Comparison of ENCODE assay signal across 32 mouse cellular contexts in genomic region chr16:36460426-36460825, GRCm38 (mm10). TPM values are rescaled to one million over a fixed set of nuclear protein-coding genes. Genes with fewer than 3 reads are reported as not detected.
DNase-seq lines count a peak whose midpoint lies in the region; ATAC-seq and TF ChIP-seq lines count a peak whose summit lies in the region.
"Had no signal": no experiment of that assay in that cellular context is flagged by ENCODE, and none has a peak within 500 bp of the region (broad histone marks: within the 10 kb centered on the region; RNA-seq: fewer than 3 reads in every experiment).

No protein-coding gene starts in this region.

- H3K36me3 ChIP-seq in forebrain, embryonic 14.5 days (ENCODE audit: control insufficient read depth, insufficient read depth, low read length) = no peaks in the 10 kb centered on the region
- no peaks in the 10 kb centered on the region for H3K36me3 ChIP-seq in forebrain, embryonic 16.5 days (ENCODE audit: control insufficient read depth, insufficient read depth)
- H3K36me3 ChIP-seq in midbrain, embryonic 11.5 days (ENCODE audit: control insufficient read depth, insufficient read depth, low read length) = no peaks in the 10 kb centered on the region
- no peaks in the 10 kb centered on the region for H3K36me3 ChIP-seq in midbrain, embryonic 16.5 days (ENCODE audit: control insufficient read depth, insufficient read depth, low read length)
- H3K36me3 ChIP-seq in midbrain, postnatal 0 days (ENCODE audit: insufficient read depth, low read length) = no peaks in the 10 kb centered on the region
- H3K36me3 ChIP-seq: embryonic facial prominence, embryonic 15.5 days; heart, embryonic 10.5 days; kidney, embryonic 15.5 days; liver, embryonic 15.5 days; lung, embryonic 15.5 days; neural tube, embryonic 13.5 days had no signal

- no peaks in the 10 kb centered on the region for H3K4me1 ChIP-seq in forebrain, embryonic 14.5 days (ENCODE audit: control insufficient read depth, insufficient read depth, low read length)
- H3K4me1 ChIP-seq in forebrain, embryonic 16.5 days (replicated peaks; ENCODE audit: control insufficient read depth, insufficient read depth, low read length) = no peaks in the 10 kb centered on the region
- peaks cover 8% of the 10 kb centered on the region for H3K4me1 ChIP-seq in midbrain, embryonic 11.5 days (ENCODE audit: control insufficient read depth, insufficient read depth, low read length)
- no peaks in the 10 kb centered on the region for H3K4me1 ChIP-seq in midbrain, embryonic 16.5 days (ENCODE audit: control insufficient read depth, insufficient read depth, low read length)
- no peaks in the 10 kb centered on the region for H3K4me1 ChIP-seq in midbrain, postnatal 0 days (ENCODE audit: insufficient read depth, low read length)
- H3K4me1 ChIP-seq: embryonic facial prominence, embryonic 15.5 days; heart, embryonic 10.5 days; kidney, embryonic 15.5 days; liver, embryonic 15.5 days; lung, embryonic 15.5 days; megakaryocyte, embryonic 14.5 days; neural tube, embryonic 13.5 days had no signal

- H3K9ac ChIP-seq in forebrain, embryonic 14.5 days (ENCODE audit: low read length) = no peak overlapping the region
- no peak overlapping the region for H3K9ac ChIP-seq in forebrain, embryonic 16.5 days (replicated peaks; ENCODE audit: low read depth, low read length)
- no peak overlapping the region for H3K9ac ChIP-seq in midbrain, embryonic 11.5 days (ENCODE audit: low read length)
- no peak overlapping the region for H3K9ac ChIP-seq in midbrain, embryonic 16.5 days (ENCODE audit: low read depth, low read length)
- no peak overlapping the region for H3K9ac ChIP-seq in midbrain, postnatal 0 days (replicated peaks; ENCODE audit: low read length, poor library complexity, severe bottlenecking)
- H3K9ac ChIP-seq: embryonic facial prominence, embryonic 15.5 days; kidney, embryonic 15.5 days; liver, embryonic 15.5 days; lung, embryonic 15.5 days; neural tube, embryonic 13.5 days had no signal

- WGBS in forebrain, embryonic 14.5 days = 0% methylated on average over 2 of the region's 2 CpGs
- 2% methylated on average over 2 of the region's 2 CpGs for WGBS in forebrain, embryonic 16.5 days
- 2% methylated on average over 2 of the region's 2 CpGs for WGBS in midbrain, embryonic 11.5 days
- WGBS in midbrain, embryonic 16.5 days = 3% methylated on average over 2 of the region's 2 CpGs
- WGBS in midbrain, postnatal 0 days = 4% methylated on average over 2 of the region's 2 CpGs

- DNase-seq in forebrain, embryonic 14.5 days (ENCODE audit: low spot score) = peak; percentile 6
- DNase-seq in midbrain, embryonic 11.5 days (ENCODE audit: low spot score, missing footprints) = peak; percentile 91
- peak; percentile 44 for DNase-seq in midbrain, postnatal 0 days (ENCODE audit: low spot score)
- DNase-seq in layer of hippocampus, adult 18-20 months (ENCODE audit: low spot score in 2 of 2) = no peak
- DNase-seq in gastrocnemius, adult 8-10 months (ENCODE audit: low spot score in 2 of 2) = no peak
- DNase-seq: adrenal gland, postnatal 36 days; cerebellum, adult 11 months; cerebellum, postnatal 14 days; gastrocnemius, adult 2 months; kidney, adult 11 months; kidney, postnatal 4 days; layer of hippocampus, adult 9-11 months; liver; lung, postnatal 36 days; thymus, adult 18-20 months; thymus, postnatal 4 days had no signal

- no peaks in the 10 kb centered on the region for H3K9me3 ChIP-seq in forebrain, embryonic 14.5 days (replicated peaks; ENCODE audit: control insufficient read depth, low read length)
- H3K9me3 ChIP-seq in forebrain, embryonic 16.5 days (ENCODE audit: control insufficient read depth, low read length) = no peaks in the 10 kb centered on the region
- no peaks in the 10 kb centered on the region for H3K9me3 ChIP-seq in midbrain, embryonic 11.5 days (ENCODE audit: control insufficient read depth, low read length)
- no peaks in the 10 kb centered on the region for H3K9me3 ChIP-seq in midbrain, embryonic 16.5 days (replicated peaks; ENCODE audit: control insufficient read depth, low read length, poor library complexity, severe bottlenecking)
- H3K9me3 ChIP-seq in midbrain, postnatal 0 days (ENCODE audit: low read length) = no peaks in the 10 kb centered on the region
- H3K9me3 ChIP-seq: embryonic facial prominence, embryonic 15.5 days; heart, embryonic 10.5 days; kidney, embryonic 15.5 days; liver, embryonic 15.5 days; lung, embryonic 15.5 days; megakaryocyte, embryonic 14.5 days; neural tube, embryonic 13.5 days had no signal

- TF ChIP-seq CTCF in midbrain, postnatal 0 days (IDR thresholded peaks at IDR 0.05) = no peak

- ATAC-seq in forebrain, embryonic 14.5 days = no peak
- ATAC-seq in forebrain, embryonic 16.5 days = no peak
- peak; percentile 88 for ATAC-seq in midbrain, embryonic 11.5 days (ENCODE audit: low FRiP score)
- no peak for ATAC-seq in midbrain, embryonic 16.5 days
- no peak for ATAC-seq in midbrain, postnatal 0 days (ENCODE audit: low FRiP score)
- ATAC-seq: CD4-positive, CD25-positive, alpha-beta regulatory T cell, adult 4 months had no signal

- no peaks in the 10 kb centered on the region for H3K27me3 ChIP-seq in forebrain, embryonic 14.5 days (replicated peaks; ENCODE audit: control insufficient read depth, insufficient read depth, low read length)
- no peaks in the 10 kb centered on the region for H3K27me3 ChIP-seq in forebrain, embryonic 16.5 days (replicated peaks; ENCODE audit: control insufficient read depth, insufficient read depth, low read length)
- no peaks in the 10 kb centered on the region; the same call in 1 of the 2 replicates for H3K27me3 ChIP-seq in midbrain, embryonic 11.5 days (ENCODE audit: control insufficient read depth, insufficient read depth, low read length)
- H3K27me3 ChIP-seq in midbrain, embryonic 16.5 days (ENCODE audit: control insufficient read depth, insufficient read depth, low read depth, low read length) = no peaks in the 10 kb centered on the region
- H3K27me3 ChIP-seq in midbrain, postnatal 0 days (ENCODE audit: insufficient read depth, low read length) = no peaks in the 10 kb centered on the region
- H3K27me3 ChIP-seq: embryonic facial prominence, embryonic 15.5 days; kidney, embryonic 15.5 days; liver, embryonic 15.5 days; lung, embryonic 15.5 days; megakaryocyte, embryonic 14.5 days; neural tube, embryonic 13.5 days had no signal

- H3K4me2 ChIP-seq in forebrain, embryonic 14.5 days (ENCODE audit: low read length) = no peak overlapping the region
- no peak overlapping the region for H3K4me2 ChIP-seq in forebrain, embryonic 16.5 days (ENCODE audit: low read length)
- no peak overlapping the region for H3K4me2 ChIP-seq in midbrain, embryonic 11.5 days
- no peak overlapping the region for H3K4me2 ChIP-seq in midbrain, embryonic 16.5 days (ENCODE audit: low read length)
- no peak overlapping the region for H3K4me2 ChIP-seq in midbrain, postnatal 0 days (ENCODE audit: low read depth, low read length, poor library complexity, severe bottlenecking)
- H3K4me2 ChIP-seq: embryonic facial prominence, embryonic 15.5 days; kidney, embryonic 15.5 days; liver, embryonic 15.5 days; lung, embryonic 15.5 days; neural tube, embryonic 13.5 days had no signal

- no peak overlapping the region for H3K4me3 ChIP-seq in forebrain, embryonic 14.5 days (ENCODE audit: low read depth, low read length)
- no peak overlapping the region for H3K4me3 ChIP-seq in forebrain, embryonic 16.5 days (replicated peaks; ENCODE audit: low read length)
- H3K4me3 ChIP-seq in midbrain, embryonic 11.5 days (ENCODE audit: low read depth, low read length) = no peak overlapping the region
- no peak overlapping the region for H3K4me3 ChIP-seq in midbrain, embryonic 16.5 days (ENCODE audit: low read depth, low read length)
- H3K4me3 ChIP-seq in midbrain, postnatal 0 days (ENCODE audit: low read depth, low read length) = no peak overlapping the region
- H3K4me3 ChIP-seq: embryonic facial prominence, embryonic 15.5 days; gastrocnemius, adult 2 months; heart, embryonic 10.5 days; kidney, embryonic 15.5 days; left cerebral cortex, adult 2 months; liver, embryonic 15.5 days; lung, embryonic 15.5 days; megakaryocyte, embryonic 14.5 days; neural tube, embryonic 13.5 days had no signal

- no peak overlapping the region for H3K27ac ChIP-seq in forebrain, embryonic 14.5 days (ENCODE audit: low read depth, low read length)
- no peak overlapping the region for H3K27ac ChIP-seq in forebrain, embryonic 16.5 days (ENCODE audit: low read length)
- H3K27ac ChIP-seq in midbrain, embryonic 11.5 days (ENCODE audit: low read depth, low read length) = no peak overlapping the region
- H3K27ac ChIP-seq in midbrain, embryonic 16.5 days (ENCODE audit: low read length) = no peak overlapping the region
- H3K27ac ChIP-seq in midbrain, postnatal 0 days (ENCODE audit: low read depth, low read length) = no peak overlapping the region
- H3K27ac ChIP-seq: embryonic facial prominence, embryonic 15.5 days; gastrocnemius, adult 2 months; heart, embryonic 10.5 days; kidney, embryonic 15.5 days; left cerebral cortex, adult 2 months; liver, embryonic 15.5 days; lung, embryonic 15.5 days; neural tube, embryonic 13.5 days had no signal

RNA-seq across cellular contexts. Expression of gene Stfa3, which starts 5.2 kb away (rescaled TPM):
- not detected in 2 replicates for polyA plus RNA-seq in forebrain, embryonic 14.5 days (2014; fragmentation: Nextera tagmentation; extraction: Ambion mirVana)
- polyA plus RNA-seq in forebrain, embryonic 16.5 days (2015; fragmentation: Nextera tagmentation; extraction: Ambion mirVana) = 0.72 TPM in 1 of 2 replicates, not detected in the other
- not detected in 2 replicates for polyA plus RNA-seq in midbrain, embryonic 11.5 days (2014; fragmentation: Nextera tagmentation; extraction: Ambion mirVana)
- polyA plus RNA-seq in midbrain, embryonic 16.5 days (2015; fragmentation: Nextera tagmentation; extraction: Ambion mirVana) = 0.53 and 0.61 TPM in 2 replicates
- 9.9 TPM in 1 of 2 replicates, not detected in the other for total RNA-seq in midbrain, postnatal 0 days (2014; rRNA removed)
- not detected in 2 replicates for polyA plus RNA-seq in midbrain, postnatal 0 days (2015; fragmentation: Nextera tagmentation; extraction: Ambion mirVana)
- total RNA-seq in layer of hippocampus, adult 18-20 months (2021) = not detected
- not detected for total RNA-seq in gastrocnemius, adult 8-10 months (2022)
- total RNA-seq: adrenal gland, postnatal 36 days; gastrocnemius, adult 2 months; hematopoietic stem cell, adult 5-6 weeks; left cerebral cortex, adult 2 months; left cerebral cortex, postnatal 36 days had no signal
- polyA plus RNA-seq: CD4-positive, CD25-positive, alpha-beta regulatory T cell, adult 4 months; frontal cortex, adult 2 months; gonadal fat pad, adult 2 months; heart, embryonic 10.5 days; small intestine, adult 2 months had no signal

RNA-seq across cellular contexts. Expression of gene Stfa2, which starts 52.2 kb away (rescaled TPM):
- polyA plus RNA-seq in forebrain, embryonic 14.5 days (2014; fragmentation: Nextera tagmentation; extraction: Ambion mirVana) = not detected in 2 replicates
- not detected in 2 replicates for polyA plus RNA-seq in forebrain, embryonic 16.5 days (2015; fragmentation: Nextera tagmentation; extraction: Ambion mirVana)
- polyA plus RNA-seq in midbrain, embryonic 11.5 days (2014; fragmentation: Nextera tagmentation; extraction: Ambion mirVana) = not detected in 2 replicates
- polyA plus RNA-seq in midbrain, embryonic 16.5 days (2015; fragmentation: Nextera tagmentation; extraction: Ambion mirVana) = not detected in 2 replicates
- not detected in 2 replicates for total RNA-seq in midbrain, postnatal 0 days (2014; rRNA removed)
- polyA plus RNA-seq in midbrain, postnatal 0 days (2015; fragmentation: Nextera tagmentation; extraction: Ambion mirVana) = 0.40 and 0.75 TPM in 2 replicates
- total RNA-seq in layer of hippocampus, adult 18-20 months (2021) = not detected
- not detected for total RNA-seq in gastrocnemius, adult 8-10 months (2022)
- total RNA-seq: adrenal gland, postnatal 36 days; gastrocnemius, adult 2 months; hematopoietic stem cell, adult 5-6 weeks; left cerebral cortex, adult 2 months; left cerebral cortex, postnatal 36 days had no signal
- polyA plus RNA-seq: CD4-positive, CD25-positive, alpha-beta regulatory T cell, adult 4 months; frontal cortex, adult 2 months; gonadal fat pad, adult 2 months; heart, embryonic 10.5 days; small intestine, adult 2 months had no signal

Comparison
In these comparisons a context has a peak if more than half of its experiments do, and no peak if none do; other contexts are left out.
1. DNase-seq: peak in forebrain, embryonic 14.5 days (single experiment), midbrain, embryonic 11.5 days (single experiment) and midbrain, postnatal 0 days (single experiment); none in layer of hippocampus, adult 18-20 months (0 of 2) and gastrocnemius, adult 8-10 months (0 of 2).